Mouse (Mus musculus) lung, embryonic 15.5 days (tissue): Measurements from ENCODE around the gene F2rl3. TPM values are rescaled to one million over a fixed set of nuclear protein-coding genes. Genes with fewer than 3 reads are reported as not detected.

Experiments used
- ATAC-seq: fragments of 200-750 bp; cut with Nextera tagmentation; 2 replicates; pipeline ENCODE4 v1.8.0; 2017; ENCODE audit warnings: moderate number of reproducible peaks, borderline replicate concordance; ENCODE audit not compliant: low FRiP score, low TSS enrichment; ENCODE audit errors: extremely low read depth
- H3K27ac ChIP-seq: fragments of 300-500 bp; sonication (generic); 2 replicates; pipeline ENCODE4 v1.5.1; 2015; ENCODE audit warnings: moderate library complexity, mild to moderate bottlenecking, inconsistent platforms
- H3K27me3 ChIP-seq: fragments of 300-500 bp; sonication (generic); 2 replicates; pipeline ENCODE4 v1.6.1; 2015; ENCODE audit warnings: inconsistent platforms
- H3K36me3 ChIP-seq: fragments of 300-500 bp; sonication (generic); 2 replicates; pipeline ENCODE4 v1.6.1; 2015; ENCODE audit warnings: inconsistent platforms
- H3K4me1 ChIP-seq: fragments of 300-500 bp; sonication (generic); 2 replicates; pipeline ENCODE4 v1.6.1; 2015; ENCODE audit warnings: inconsistent platforms
- H3K4me2 ChIP-seq: fragments of 300-500 bp; sonication (generic); 2 replicates; pipeline ENCODE4 v1.6.1; 2015; ENCODE audit warnings: inconsistent platforms, mild to moderate bottlenecking, moderate library complexity
- H3K4me3 ChIP-seq: fragments of 300-500 bp; sonication (generic); 2 replicates; pipeline ENCODE4 v1.5.1; 2015; ENCODE audit warnings: mild to moderate bottlenecking, inconsistent platforms
- H3K9ac ChIP-seq: fragments of 300-500 bp; sonication (generic); 2 replicates; pipeline ENCODE4 v1.6.1; 2015; ENCODE audit warnings: inconsistent platforms
- H3K9me3 ChIP-seq: fragments of 300-500 bp; sonication (generic); 2 replicates; pipeline ENCODE4 v1.6.1; 2016; ENCODE audit warnings: inconsistent platforms
- WGBS: fragments of 180-500 bp; shearing (Covaris S2); methylation state at CpG from one replicate; pipeline ENCODE4 v1.1.7; 2015; 5-methylcytosine and 5-hydroxymethylcytosine counted together
- polyA plus RNA-seq: library from polyadenylated mRNA; unstranded; fragments of >200 nt; fragmentation: Nextera tagmentation; extraction: Ambion mirVana; gene quantifications from 2 replicates; pipeline ENCODE4 v1.2.1, GENCODE M21; 2015

F2rl3 gene
- polyA plus RNA-seq, 1 experiment from 2014 or later = 3.0 TPM

GRCm38 (mm10) chr8:72751126-72751525, 10.6 kb upstream of the F2rl3 start:
- WGBS = 73% methylated on average over 3 of the region's 3 CpGs
- no peak overlapping the region for H3K27ac ChIP-seq

DNA sequence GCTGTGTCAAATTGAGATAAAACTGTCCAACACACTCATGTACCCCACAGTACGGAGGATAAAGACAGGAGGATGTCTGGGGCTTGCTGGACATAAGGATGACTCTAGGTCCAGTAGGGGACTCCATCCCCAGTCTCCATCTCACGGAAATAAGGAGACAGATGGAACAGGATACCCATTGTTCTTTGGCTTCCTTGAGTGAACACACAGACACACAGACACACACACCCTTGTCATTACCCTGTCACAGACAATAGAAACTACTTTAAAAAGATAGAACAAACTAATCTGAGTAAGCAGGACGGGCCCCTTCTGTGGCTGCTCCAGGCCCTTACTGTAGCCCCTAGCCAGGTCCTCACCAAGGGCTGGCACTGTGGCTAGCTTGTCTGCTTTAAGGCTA, 9.4 kb upstream of the F2rl3 start:
- Histone ChIP-seq H3K4me1 (no peaks in the 10 kb centered on the region), H3K27me3 (no peaks in the 10 kb centered on the region), H3K9ac (no peak overlapping the region), H3K36me3 (peaks cover 91% of the 10 kb centered on the region), H3K9me3 (no peaks in the 10 kb centered on the region), H3K4me2 (no peak overlapping the region), H3K4me3 (no peak overlapping the region), H3K27ac (no peak overlapping the region)
- ATAC-seq = no peak
- 76% methylated on average over 3 of the region's 3 CpGs for WGBS

More at GRCm38 (mm10) chr8:72751126-72751525, 10.6 kb upstream of the F2rl3 start:
- no peak for ATAC-seq
- Histone ChIP-seq H3K4me1 (no peaks in the 10 kb centered on the region), H3K9ac (no peak overlapping the region), H3K4me3 (no peak overlapping the region), H3K27me3 (no peaks in the 10 kb centered on the region), H3K9me3 (no peaks in the 10 kb centered on the region), H3K4me2 (no peak overlapping the region), H3K36me3 (peaks cover 91% of the 10 kb centered on the region)

GRCm38 (mm10) chr8:72753165-72753564, 8.5 kb upstream of the F2rl3 start:
- H3K36me3 ChIP-seq = peaks cover 89% of the 10 kb centered on the region
- WGBS = 95% methylated on average over 9 of the region's 9 CpGs
- no peaks in the 10 kb centered on the region for H3K27me3 ChIP-seq
- H3K9ac ChIP-seq = no peak overlapping the region
- no peak overlapping the region for H3K4me3 ChIP-seq
- no peaks in the 10 kb centered on the region for H3K9me3 ChIP-seq
- no peak for ATAC-seq
- H3K4me1 ChIP-seq = no peaks in the 10 kb centered on the region
- no peak overlapping the region for H3K4me2 ChIP-seq
- no peak overlapping the region for H3K27ac ChIP-seq

DNA sequence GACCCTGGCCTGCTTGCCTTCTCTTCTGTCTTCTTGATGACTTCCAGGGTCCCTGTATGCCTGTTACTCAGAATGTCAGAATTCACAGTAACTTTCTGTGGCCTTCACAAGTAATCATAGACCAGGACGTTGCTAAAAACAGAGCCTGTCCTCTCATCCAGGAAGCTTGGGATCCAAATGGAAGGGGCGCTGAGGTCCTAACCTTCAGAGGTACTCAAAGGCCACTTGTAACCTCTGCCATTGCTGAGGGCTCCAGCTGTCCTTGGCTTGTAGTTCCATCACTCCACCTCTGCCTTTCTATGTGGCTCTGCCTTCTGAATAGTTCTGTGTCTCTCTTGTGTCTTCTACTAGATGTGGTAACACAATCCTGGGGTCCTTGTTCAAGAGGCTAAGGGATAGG, 7.9 kb upstream of the F2rl3 start:
- Histone ChIP-seq H3K4me3 (no peak overlapping the region), H3K36me3 (peaks cover 89% of the 10 kb centered on the region)

DNA sequence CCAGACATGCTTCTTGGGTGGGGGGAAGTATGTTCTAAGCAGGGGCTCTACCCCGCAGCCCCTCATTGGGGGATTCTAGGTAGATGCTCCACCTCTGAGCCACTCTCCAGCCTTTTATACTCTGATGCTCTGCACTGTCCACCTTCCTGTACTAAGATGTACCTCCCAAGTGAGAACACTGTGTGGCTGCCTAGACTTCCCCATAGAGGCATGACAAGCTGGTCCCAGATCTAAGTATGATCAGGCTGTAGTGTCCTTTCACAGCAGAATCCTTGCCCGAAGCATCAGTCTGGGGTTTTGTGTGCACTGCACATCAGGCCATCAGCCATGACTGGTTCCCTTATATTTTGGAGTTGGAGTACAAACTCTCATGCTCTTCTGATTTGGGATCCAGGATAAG, 5.6 kb upstream of the F2rl3 start:
- H3K4me2 ChIP-seq = no peak overlapping the region
- H3K27me3 ChIP-seq = no peaks in the 10 kb centered on the region
- no peak overlapping the region for H3K27ac ChIP-seq
- no peak overlapping the region for H3K9ac ChIP-seq
- no peaks in the 10 kb centered on the region for H3K4me1 ChIP-seq
- 94% methylated on average over 2 of the region's 2 CpGs for WGBS
- ATAC-seq = no peak
- peaks cover 69% of the 10 kb centered on the region for H3K36me3 ChIP-seq
- no peaks in the 10 kb centered on the region for H3K9me3 ChIP-seq
- H3K4me3 ChIP-seq = no peak overlapping the region

More for the DNA sequence above, 7.9 kb upstream of the F2rl3 start:
- no peak for ATAC-seq
- 88% methylated on average over 2 of the region's 2 CpGs for WGBS
- no peak overlapping the region for H3K27ac ChIP-seq
- H3K9ac ChIP-seq = no peak overlapping the region
- H3K4me2 ChIP-seq = no peak overlapping the region
- H3K9me3 ChIP-seq = no peaks in the 10 kb centered on the region
- H3K4me1 ChIP-seq = no peaks in the 10 kb centered on the region
- H3K27me3 ChIP-seq = no peaks in the 10 kb centered on the region

GRCm38 (mm10) chr8:72756771-72757390, 4.8 kb upstream of the F2rl3 start:
- Histone ChIP-seq H3K27me3 (no peaks in the 10 kb centered on the region), H3K9ac (no peak overlapping the region), H3K36me3 (peaks cover 63% of the 10 kb centered on the region), H3K9me3 (no peaks in the 10 kb centered on the region), H3K4me1 (no peaks in the 10 kb centered on the region), H3K27ac (no peak overlapping the region), H3K4me2 (no peak overlapping the region), H3K4me3 (no peak overlapping the region)
- no peak for ATAC-seq
- 95% methylated on average over 35 of the region's 35 CpGs for WGBS

DNA sequence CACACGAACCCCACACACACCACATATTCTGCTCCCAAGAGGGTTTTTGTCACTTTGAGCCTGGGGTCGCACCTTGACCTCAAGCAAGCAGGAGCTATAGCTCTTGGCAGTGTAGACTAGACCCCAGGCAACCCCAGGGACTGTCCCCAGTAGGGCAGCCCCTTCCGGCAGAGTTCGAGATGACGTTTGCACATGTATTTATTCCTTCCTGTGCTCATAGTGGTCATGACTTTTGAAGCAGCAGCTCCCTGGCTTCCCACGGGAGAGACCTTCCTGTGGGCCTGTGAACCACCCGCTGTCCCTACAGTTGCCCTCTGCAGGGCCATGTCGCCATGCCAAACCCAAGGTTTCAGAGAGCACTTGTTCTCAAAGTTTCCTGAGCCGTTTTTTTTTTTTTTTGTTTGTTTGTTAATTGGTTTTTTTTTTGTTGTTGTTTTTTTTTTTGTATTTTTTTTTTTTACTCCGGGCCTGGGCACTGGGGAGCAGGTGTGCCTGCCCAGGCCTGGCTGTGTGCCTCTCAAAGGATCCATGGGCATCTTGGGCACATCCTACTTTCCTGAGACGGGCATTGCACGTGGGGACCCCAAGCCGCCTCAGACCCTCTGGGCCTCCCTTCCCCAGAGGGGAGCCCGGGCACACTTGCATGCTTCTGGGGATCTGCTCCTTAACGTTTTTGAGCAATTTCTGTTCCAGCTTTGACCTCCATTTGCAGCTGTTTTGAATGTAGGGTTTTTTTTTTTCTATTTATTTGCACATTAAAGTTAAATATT, 4.1 kb upstream of the F2rl3 start:
- no peak overlapping the region for H3K27ac ChIP-seq
- H3K4me3 ChIP-seq = no peak overlapping the region
- no peak overlapping the region for H3K9ac ChIP-seq
- ATAC-seq = no peak
- H3K36me3 ChIP-seq = peaks cover 56% of the 10 kb centered on the region
- 85% methylated on average over 15 of the region's 15 CpGs for WGBS
- no peak overlapping the region for H3K4me2 ChIP-seq
- no peaks in the 10 kb centered on the region for H3K27me3 ChIP-seq
- no peaks in the 10 kb centered on the region for H3K9me3 ChIP-seq
- peaks cover 3% of the 10 kb centered on the region; the same call in 1 of the 2 replicates for H3K4me1 ChIP-seq

DNA sequence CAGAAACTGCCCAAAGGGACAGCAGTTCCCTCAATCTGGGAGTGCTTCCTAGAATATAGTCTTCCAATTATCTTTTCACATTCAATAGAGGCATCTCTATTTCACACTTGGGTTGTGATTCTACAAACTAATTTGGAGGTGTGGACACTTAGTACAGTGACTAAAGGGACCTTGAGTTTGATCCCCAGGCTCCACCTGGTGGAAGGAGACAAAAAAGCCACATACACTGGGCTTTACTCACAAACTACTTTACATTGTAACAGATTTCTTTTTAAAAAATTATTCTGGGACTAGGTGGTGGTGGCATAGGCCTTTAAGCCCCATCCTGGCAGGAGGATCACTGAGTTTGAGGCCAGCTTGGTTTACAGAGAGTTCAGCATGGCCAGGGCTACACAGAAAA, 3.4 kb upstream of the F2rl3 start:
- H3K36me3 ChIP-seq = peaks cover 49% of the 10 kb centered on the region
- ATAC-seq = no peak
- H3K4me3 ChIP-seq = no peak overlapping the region
- H3K9ac ChIP-seq = no peak overlapping the region
- no peak overlapping the region for H3K27ac ChIP-seq
- H3K9me3 ChIP-seq = no peaks in the 10 kb centered on the region
- peaks cover 3% of the 10 kb centered on the region; the same call in 1 of the 2 replicates for H3K4me1 ChIP-seq
- no peaks in the 10 kb centered on the region for H3K27me3 ChIP-seq
- no peak overlapping the region for H3K4me2 ChIP-seq

DNA sequence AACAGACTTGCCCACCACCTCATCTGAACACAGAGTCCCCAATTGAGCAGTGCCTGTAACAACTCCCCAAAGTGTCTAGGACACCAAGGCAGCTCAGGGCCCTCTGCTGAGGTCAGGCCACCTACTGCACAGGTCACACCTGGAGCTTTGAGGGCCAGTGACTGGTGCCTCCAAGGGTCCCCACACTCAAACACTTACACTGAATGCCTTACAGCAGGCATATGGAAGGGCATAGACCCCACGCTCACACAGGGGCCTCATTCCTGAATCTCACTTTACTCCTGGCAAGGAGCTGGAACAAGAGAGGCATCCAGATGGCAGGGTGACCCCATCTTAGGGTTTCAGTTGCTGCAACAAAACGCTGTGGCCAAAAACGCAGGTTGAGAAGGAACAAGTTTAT, 1.5 kb upstream of the F2rl3 start:
- 86% methylated on average over 3 of the region's 3 CpGs for WGBS
- no peaks in the 10 kb centered on the region for H3K27me3 ChIP-seq
- H3K27ac ChIP-seq = no peak overlapping the region
- no peaks in the 10 kb centered on the region for H3K9me3 ChIP-seq
- ATAC-seq = no peak
- H3K36me3 ChIP-seq = peaks cover 36% of the 10 kb centered on the region
- H3K4me1 ChIP-seq = peaks cover 3% of the 10 kb centered on the region; the same call in 1 of the 2 replicates
- H3K9ac ChIP-seq = no peak overlapping the region
- no peak overlapping the region for H3K4me2 ChIP-seq
- no peak overlapping the region for H3K4me3 ChIP-seq

GRCm38 (mm10) chr8:72762306-72762705, 626 bp downstream of the F2rl3 start:
- Histone ChIP-seq H3K4me2 (peak overlapping the region; percentile 10; the same call in 1 of the 2 replicates), H3K9me3 (no peaks in the 10 kb centered on the region), H3K36me3 (peaks cover 15% of the 10 kb centered on the region), H3K4me3 (no peak overlapping the region), H3K27me3 (no peaks in the 10 kb centered on the region), H3K27ac (no peak overlapping the region; the same call in 1 of the 2 replicates), H3K9ac (no peak overlapping the region), H3K4me1 (peaks cover 3% of the 10 kb centered on the region; the same call in 1 of the 2 replicates)
- ATAC-seq = no peak
- 82% methylated on average over 12 of the region's 12 CpGs for WGBS

DNA sequence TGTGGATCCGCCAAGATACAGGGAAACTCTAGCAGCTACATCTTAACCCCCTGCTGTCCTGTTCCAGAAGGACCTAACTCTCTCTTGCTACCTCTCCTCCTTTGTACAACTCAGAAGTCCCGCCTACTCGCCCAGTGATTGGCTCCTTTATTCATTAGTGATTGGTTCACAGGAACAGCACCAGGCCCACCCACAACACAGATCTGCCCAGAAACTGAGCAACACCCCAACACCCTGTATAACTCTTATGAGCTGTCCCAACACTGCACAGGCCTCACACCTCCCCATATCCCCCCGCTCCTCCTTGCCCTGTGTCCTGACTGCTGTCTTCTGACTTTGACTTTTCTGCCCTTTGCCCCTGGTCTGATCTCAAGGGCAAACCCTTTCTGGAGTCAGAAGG, 4.0 kb downstream of the F2rl3 start:
- H3K27me3 ChIP-seq = no peaks in the 10 kb centered on the region
- peaks cover 3% of the 10 kb centered on the region; the same call in 1 of the 2 replicates for H3K4me1 ChIP-seq
- H3K4me2 ChIP-seq = no peak overlapping the region
- no peak overlapping the region for H3K27ac ChIP-seq
- no peaks in the 10 kb centered on the region for H3K9me3 ChIP-seq
- 71% methylated on average over 4 of the region's 4 CpGs for WGBS
- no peak overlapping the region for H3K9ac ChIP-seq
- no peak overlapping the region for H3K4me3 ChIP-seq
- no peaks in the 10 kb centered on the region for H3K36me3 ChIP-seq
- ATAC-seq = no peak

DNA sequence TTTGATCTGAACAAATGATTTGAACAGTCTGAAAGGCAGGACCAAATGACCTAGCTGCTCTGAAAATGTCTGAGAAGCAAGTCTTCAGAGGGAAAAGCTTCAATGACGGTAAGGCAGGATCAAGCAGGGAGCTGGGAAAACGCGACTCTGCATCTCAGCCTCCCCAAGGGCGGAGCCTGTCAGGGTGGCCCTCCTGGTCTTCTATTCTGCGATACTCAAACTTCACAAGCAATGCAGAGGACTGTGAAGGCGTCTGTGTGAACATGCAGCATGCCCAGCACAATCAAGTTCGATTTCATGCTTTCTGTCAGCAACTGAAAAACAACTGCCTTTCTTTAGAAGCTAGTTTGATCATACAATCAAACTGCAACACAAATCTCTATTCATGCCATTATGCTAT, 5.1 kb downstream of the F2rl3 start:
- no peak for ATAC-seq
- Histone ChIP-seq H3K27ac (no peak overlapping the region), H3K9ac (no peak overlapping the region), H3K9me3 (no peaks in the 10 kb centered on the region), H3K4me2 (no peak overlapping the region), H3K4me1 (peaks cover 3% of the 10 kb centered on the region; the same call in 1 of the 2 replicates), H3K4me3 (no peak overlapping the region), H3K36me3 (no peaks in the 10 kb centered on the region), H3K27me3 (no peaks in the 10 kb centered on the region)
- WGBS = 31% methylated on average over 7 of the region's 7 CpGs
